Mouse (Mus musculus) intestine, postnatal 0 days (tissue): ENCODE data around the gene Asap3. TPM values are rescaled to one million over a fixed set of nuclear protein-coding genes. Genes with fewer than 3 reads are reported as not detected.
A peak's percentile ranks its signal among the peaks of the same experiment; 100 is the strongest.

Source experiments
- ATAC-seq: fragments of 200-750 bp; cut with Nextera tagmentation; 2 replicates; pipeline ENCODE4 v1.8.0; 2017; ENCODE audit warnings: mild to moderate bottlenecking, moderate TSS enrichment, moderate library complexity
- H3K27ac ChIP-seq: fragments of 300-500 bp; sonication (generic); 2 replicates; pipeline ENCODE4 v1.5.1; 2014; ENCODE audit warnings: mild to moderate bottlenecking, low read depth, low read length, moderate library complexity
- H3K27me3 ChIP-seq: fragments of 300-500 bp; sonication (generic); replicated peaks from 2 replicates; pipeline ENCODE4 v1.6.1; 2014; ENCODE audit warnings: low read length, mixed read lengths; ENCODE audit not compliant: control insufficient read depth, insufficient read depth
- H3K36me3 ChIP-seq: fragments of 300-500 bp; sonication (generic); 2 replicates; pipeline ENCODE4 v1.6.1; 2014; ENCODE audit warnings: mild to moderate bottlenecking, moderate library complexity; ENCODE audit not compliant: control insufficient read depth, insufficient read depth
- H3K4me1 ChIP-seq: fragments of 300-500 bp; sonication (generic); replicated peaks from 2 replicates; pipeline ENCODE4 v1.6.1; 2014; ENCODE audit warnings: antibody characterized with exemption, low read length, mixed read lengths; ENCODE audit not compliant: control insufficient read depth, insufficient read depth
- H3K4me2 ChIP-seq: fragments of 300-500 bp; sonication (generic); replicated peaks from 2 replicates; pipeline ENCODE4 v1.6.1; 2014; ENCODE audit warnings: low read depth, mild to moderate bottlenecking, moderate library complexity
- H3K4me3 ChIP-seq: fragments of 300-500 bp; sonication (generic); 2 replicates; pipeline ENCODE4 v1.5.1; 2014; ENCODE audit warnings: low read depth, low read length
- H3K9ac ChIP-seq: fragments of 300-500 bp; sonication (generic); 2 replicates; pipeline ENCODE4 v1.6.1; 2014; ENCODE audit warnings: mild to moderate bottlenecking, low read depth, low read length
- H3K9me3 ChIP-seq: fragments of 300-500 bp; sonication (generic); 2 replicates; pipeline ENCODE4 v1.6.1; 2016; ENCODE audit warnings: mixed run types; ENCODE audit not compliant: control insufficient read depth
- CTCF ChIP-seq: sonication (generic); IDR thresholded peaks from 2 replicates; pipeline ENCODE4 v1.5.1; 2016; ENCODE audit warnings: low read depth, mild to moderate bottlenecking, control low read depth, antibody characterized with exemption, moderate library complexity
- WGBS: fragments of 180-500 bp; shearing (Covaris S2); extraction: QIAGEN DNeasy Blood & Tissue Kit; methylation state at CpG from one replicate; pipeline ENCODE4 v1.1.7; 2014; 5-methylcytosine and 5-hydroxymethylcytosine counted together
- polyA plus RNA-seq: library from polyadenylated mRNA; unstranded; fragments of >200 nt; fragmentation: Nextera tagmentation; extraction: Ambion mirVana; gene quantifications from 2 replicates; pipeline ENCODE4 v1.2.1, GENCODE M21; 2015

The Asap3 gene
- polyA plus RNA-seq, 1 experiment from 2014 or later, result 0.95 TPM

- Histone ChIP-seq H3K9me3 (no peaks in the 10 kb centered on the region), H3K27me3 (no peaks in the 10 kb centered on the region), H3K4me3 (no peak overlapping the region), H3K4me1 (no peaks in the 10 kb centered on the region), H3K4me2 (no peak overlapping the region), H3K36me3 (peaks cover 4% of the 10 kb centered on the region; the same call in 1 of the 2 replicates), H3K27ac (no peak overlapping the region), H3K9ac (no peak overlapping the region)
- no peak for TF ChIP-seq CTCF
- no peak for ATAC-seq
- WGBS, result 53% methylated on average over 13 of the region's 13 CpGs
These were observed 32.5 kb downstream of the Asap3 start for GRCm38 (mm10) chr4:136238669-136239068.

- Histone ChIP-seq H3K27ac (no peak overlapping the region), H3K4me1 (no peaks in the 10 kb centered on the region), H3K9me3 (no peaks in the 10 kb centered on the region), H3K27me3 (no peaks in the 10 kb centered on the region), H3K36me3 (peaks cover 4% of the 10 kb centered on the region; the same call in 1 of the 2 replicates), H3K9ac (no peak overlapping the region), H3K4me2 (no peak overlapping the region), H3K4me3 (no peak overlapping the region)
- WGBS, result 80% methylated on average over 9 of the region's 9 CpGs
- ATAC-seq, result no peak
- TF ChIP-seq CTCF, result no peak
These were observed 32.9 kb downstream of the Asap3 start for GRCm38 (mm10) chr4:136239111-136239510.

- Histone ChIP-seq H3K27me3 (no peaks in the 10 kb centered on the region), H3K9me3 (no peaks in the 10 kb centered on the region), H3K4me1 (no peaks in the 10 kb centered on the region), H3K4me3 (no peak overlapping the region), H3K36me3 (peaks cover 4% of the 10 kb centered on the region; the same call in 1 of the 2 replicates), H3K4me2 (no peak overlapping the region), H3K9ac (no peak overlapping the region), H3K27ac (no peak overlapping the region)
- 21% methylated on average over 8 of the region's 8 CpGs for WGBS
- peak; percentile 31; the same call in 1 of the 2 replicates for ATAC-seq
- TF ChIP-seq CTCF, result peak; percentile 88
These were observed 33.5 kb downstream of the Asap3 start for GRCm38 (mm10) chr4:136239622-136240021.

- H3K4me1 ChIP-seq, result no peaks in the 10 kb centered on the region
- no peak for ATAC-seq
- H3K27ac ChIP-seq, result no peak overlapping the region
- H3K4me2 ChIP-seq, result no peak overlapping the region
- H3K27me3 ChIP-seq, result no peaks in the 10 kb centered on the region
- H3K9me3 ChIP-seq, result no peaks in the 10 kb centered on the region
- no peak for TF ChIP-seq CTCF
- H3K9ac ChIP-seq, result no peak overlapping the region
- peaks cover 4% of the 10 kb centered on the region; the same call in 1 of the 2 replicates for H3K36me3 ChIP-seq
- WGBS, result 80% methylated on average over 14 of the region's 14 CpGs
- no peak overlapping the region for H3K4me3 ChIP-seq
These were observed 34.0 kb downstream of the Asap3 start for GRCm38 (mm10) chr4:136240123-136240522.

GRCm38 (mm10) chr4:136240955-136241354, 34.8 kb downstream of the Asap3 start:
- no peak overlapping the region for H3K27ac ChIP-seq
- H3K27me3 ChIP-seq, result no peaks in the 10 kb centered on the region
- H3K9ac ChIP-seq, result no peak overlapping the region
- TF ChIP-seq CTCF, result no peak
- H3K4me1 ChIP-seq, result no peaks in the 10 kb centered on the region
- WGBS, result 79% methylated on average over 8 of the region's 8 CpGs
- peaks cover 1% of the 10 kb centered on the region; the same call in 1 of the 2 replicates for H3K36me3 ChIP-seq
- H3K9me3 ChIP-seq, result no peaks in the 10 kb centered on the region
- no peak overlapping the region for H3K4me3 ChIP-seq
- ATAC-seq, result no peak
- H3K4me2 ChIP-seq, result no peak overlapping the region

- 52% methylated on average over 8 of the region's 8 CpGs for WGBS
These were observed 36.0 kb downstream of the Asap3 start for GRCm38 (mm10) chr4:136242065-136242703.

More at GRCm38 (mm10) chr4:136242065-136242703, 36.0 kb downstream of the Asap3 start:
- Histone ChIP-seq H3K36me3 (no peaks in the 10 kb centered on the region; the same call in 1 of the 2 replicates), H3K4me3 (no peak overlapping the region), H3K9ac (no peak overlapping the region), H3K27ac (no peak overlapping the region), H3K4me1 (no peaks in the 10 kb centered on the region), H3K9me3 (no peaks in the 10 kb centered on the region), H3K27me3 (peaks cover under 1% of the 10 kb centered on the region; the same call in 1 of the 2 replicates), H3K4me2 (no peak overlapping the region)
- TF ChIP-seq CTCF, result peak; percentile 73
- ATAC-seq, result no peak
